Mouse (Mus musculus) embryonic fibroblast, embryonic 13.5 days (primary cell): ENCODE data around the gene 4930590J08Rik. TPM values are rescaled to one million over a fixed set of nuclear protein-coding genes. Genes with fewer than 3 reads are reported as not detected.
A peak's percentile ranks its signal among the peaks of the same experiment; 100 is the strongest.
"Not testable (repeated sequence)": the region's sequence is repeated elsewhere in the genome, so short reads cannot be mapped to it uniquely, and the experiment has no call there.

Experiments
- H3K27ac ChIP-seq: 2 replicates; pipeline ENCODE4 v1.5.1; 2012; ENCODE audit warnings: low read length, control low read depth, inconsistent platforms; ENCODE audit not compliant: insufficient read depth
- H3K4me1 ChIP-seq: 2 replicates; pipeline ENCODE4 v1.6.1; 2011; ENCODE audit warnings: low read length; ENCODE audit not compliant: control insufficient read depth, insufficient read depth
- H3K4me3 ChIP-seq: 2 replicates; pipeline ENCODE4 v1.5.1; 2011; ENCODE audit warnings: mild to moderate bottlenecking, control low read depth, low read length; ENCODE audit not compliant: insufficient read depth
- CTCF ChIP-seq: IDR thresholded peaks from 2 replicates; pipeline ENCODE4 v1.5.1; 2011; ENCODE audit warnings: mild to moderate bottlenecking, control low read depth, low read length, moderate library complexity, borderline replicate concordance; ENCODE audit not compliant: insufficient read depth
- POLR2A ChIP-seq: IDR thresholded peaks from 2 replicates; pipeline ENCODE4 v1.6.1; 2011; ENCODE audit warnings: low read depth, mild to moderate bottlenecking, control low read depth, low read length, moderate library complexity
- polyA plus RNA-seq: library from polyadenylated mRNA; stranded (reverse); fragments of >200 nt; gene quantifications from 2 replicates; pipeline ENCODE4 v1.2.4, GENCODE M21; 2011; ENCODE audit warnings: low read depth; ENCODE audit not compliant: missing spikeins, insufficient read length

4930590J08Rik gene
- polyA plus RNA-seq, 1 experiment = 0.81 TPM

DNA sequence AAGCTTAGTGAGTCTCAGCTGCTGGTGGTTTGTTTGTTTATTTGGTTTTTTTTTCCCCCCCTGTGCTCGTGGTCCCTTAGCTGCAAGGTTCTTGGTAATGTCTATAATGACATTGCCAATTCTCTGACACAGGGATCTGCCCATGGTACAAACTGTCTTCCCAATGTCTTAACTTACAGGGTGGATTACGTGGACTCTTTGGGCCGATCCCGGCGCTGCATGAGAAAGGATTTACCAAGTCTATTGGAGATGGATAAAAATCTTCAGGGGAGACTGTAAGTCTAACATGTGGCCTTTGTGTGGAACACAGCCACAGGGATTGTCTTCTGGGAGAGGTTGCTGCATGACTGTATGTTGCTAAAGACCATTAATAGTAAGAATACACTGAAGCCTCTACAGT lies 12.0 kb upstream of the 4930590J08Rik start:
- Histone ChIP-seq H3K4me3 (no peak overlapping the region), H3K27ac (no peak overlapping the region), H3K4me1 (no peaks in the 10 kb centered on the region)
- TF ChIP-seq CTCF (no peak), POLR2A (no peak)

DNA sequence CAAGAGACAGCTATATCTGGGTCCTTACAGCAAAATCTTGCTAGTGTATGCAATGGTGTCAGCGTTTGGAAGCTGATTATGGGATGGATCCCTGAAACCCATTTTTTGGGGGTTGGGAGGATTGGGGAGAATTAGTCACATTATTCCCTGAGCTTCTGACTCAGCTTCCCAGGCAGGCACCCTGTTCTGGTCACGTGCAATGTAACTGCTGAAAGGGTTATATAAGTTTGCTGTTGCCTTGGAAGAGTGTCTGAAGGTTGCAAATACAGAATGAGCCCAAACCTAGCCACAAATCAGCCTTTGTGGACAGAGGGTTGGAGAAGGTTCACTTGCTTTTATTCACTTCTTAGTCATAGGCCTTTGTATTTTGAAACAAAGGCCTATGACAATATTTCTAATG lies 10.8 kb upstream of the 4930590J08Rik start:
- Histone ChIP-seq H3K4me1 (no peaks in the 10 kb centered on the region), H3K27ac (no peak overlapping the region), H3K4me3 (no peak overlapping the region)
- TF ChIP-seq CTCF = no peak
- no peak for TF ChIP-seq POLR2A

DNA sequence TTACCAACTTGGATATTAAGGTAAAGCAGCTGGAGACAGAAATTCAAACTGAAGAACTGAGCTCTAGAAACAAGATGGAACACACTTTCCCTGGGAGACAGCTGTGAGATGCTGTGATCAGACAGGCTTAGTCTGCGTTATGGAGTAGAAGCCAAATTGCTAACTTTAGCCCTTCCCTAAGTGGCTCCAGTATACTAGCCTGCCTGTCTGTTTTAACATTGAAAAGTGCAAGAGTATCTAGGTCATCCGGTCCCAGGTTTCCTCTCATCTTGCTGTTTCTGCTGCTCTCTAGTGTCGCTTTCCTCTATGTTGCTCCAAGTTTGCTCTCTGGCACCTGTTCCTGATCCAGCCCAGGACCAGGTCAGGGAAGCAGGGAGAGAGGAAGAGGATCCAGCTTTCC lies 5.8 kb upstream of the 4930590J08Rik start:
- Histone ChIP-seq H3K4me1 (no peaks in the 10 kb centered on the region), H3K27ac (no peak overlapping the region), H3K4me3 (no peak overlapping the region)
- TF ChIP-seq CTCF (no peak), POLR2A (no peak)

DNA sequence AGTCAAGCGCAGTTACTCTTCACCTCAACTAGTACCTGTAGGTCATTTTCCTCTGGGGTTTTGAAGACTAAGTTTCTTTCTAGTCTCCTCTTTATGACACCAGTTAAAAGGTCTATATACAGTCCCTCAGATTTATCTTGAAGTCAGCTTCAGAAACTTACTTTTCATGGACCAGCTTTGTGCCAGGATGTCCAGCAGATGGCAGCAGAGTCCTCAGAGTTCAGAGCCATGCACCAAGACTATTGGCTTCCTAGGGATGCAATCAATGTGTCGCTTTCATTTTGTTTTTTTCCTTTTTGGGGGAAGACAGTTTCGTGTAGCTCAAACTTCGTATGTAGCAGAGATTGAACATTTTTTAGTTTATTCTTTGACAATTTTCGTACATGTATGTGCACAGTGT lies 1.1 kb upstream of the 4930590J08Rik start:
- no peak overlapping the region for H3K27ac ChIP-seq
- TF ChIP-seq CTCF (peak; percentile 79; the same call in 1 of the 2 replicates), POLR2A (no peak)
- H3K4me1 ChIP-seq = 0 out of 2 replicates have a peak, but pooled peaks cover 3% of the 10 kb centered on the region
- no peak overlapping the region for H3K4me3 ChIP-seq

DNA sequence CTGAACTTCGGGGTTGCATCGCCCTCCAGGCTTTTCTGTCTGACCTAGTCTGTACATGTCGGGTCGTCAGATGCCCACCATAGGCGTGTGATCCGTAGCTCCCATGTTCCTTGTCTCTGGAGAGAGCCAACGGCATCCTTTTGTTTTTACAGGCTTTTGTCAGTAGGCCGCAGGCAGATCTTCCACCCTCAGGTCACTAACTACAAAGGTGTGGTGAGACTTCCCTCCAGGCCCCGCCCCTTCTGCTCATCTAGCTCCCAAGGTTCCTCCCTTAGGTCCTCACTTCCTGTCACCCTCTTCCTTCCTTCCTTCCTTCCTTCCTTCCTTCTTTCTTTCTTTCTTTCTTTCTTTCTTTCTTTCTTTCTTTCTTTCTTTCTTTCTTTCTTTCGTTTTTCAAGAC lies 11.4 kb downstream of the 4930590J08Rik start:
- no peak for TF ChIP-seq CTCF
- TF ChIP-seq POLR2A = no peak
- Histone ChIP-seq H3K4me1 (no peaks in the 10 kb centered on the region), H3K4me3 (no peak overlapping the region), H3K27ac (no peak overlapping the region)

DNA sequence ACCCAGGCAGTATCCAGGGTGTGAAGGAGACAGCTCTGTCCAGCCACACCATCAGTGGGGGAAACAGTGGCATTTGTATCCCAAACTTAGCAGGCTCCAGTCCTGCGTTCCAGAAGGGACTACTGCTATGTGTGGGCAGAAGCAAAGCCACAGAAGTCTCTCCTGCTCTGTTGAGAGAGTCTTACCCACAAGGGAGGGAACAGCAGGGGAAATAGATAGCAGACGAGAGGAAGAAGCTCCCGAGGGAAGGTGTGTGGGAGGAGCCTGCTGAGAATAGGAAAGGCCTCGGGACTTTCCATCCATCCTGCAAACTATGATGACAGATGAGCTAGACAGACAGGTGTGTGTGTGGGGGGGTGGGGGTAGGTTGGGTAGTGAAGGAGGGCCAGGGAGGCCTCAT lies 14.7 kb downstream of the 4930590J08Rik start:
- Histone ChIP-seq H3K4me1 (no peaks in the 10 kb centered on the region), H3K27ac (no peak overlapping the region)
- TF ChIP-seq POLR2A = no peak
- no peak for TF ChIP-seq CTCF

DNA sequence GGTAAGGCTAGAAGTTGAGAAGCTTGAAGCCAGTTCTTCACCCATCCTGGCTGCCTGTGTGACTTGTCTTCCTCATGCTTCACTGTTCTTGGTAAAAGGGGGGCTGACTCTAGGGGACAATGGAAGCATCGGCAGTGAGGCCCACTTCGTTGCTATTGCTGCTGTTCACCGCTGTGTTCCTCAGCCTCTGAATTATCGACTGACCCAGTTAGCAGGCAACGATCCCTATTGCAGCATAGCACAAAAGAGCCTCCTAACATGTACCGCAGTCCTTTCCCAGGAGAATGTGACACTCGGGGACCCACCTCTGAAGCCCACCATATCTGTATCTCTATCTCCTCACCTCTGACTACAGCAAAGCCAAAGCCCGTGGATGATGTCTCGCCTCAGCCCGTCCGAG lies 15.1 kb downstream of the 4930590J08Rik start:
- Histone ChIP-seq H3K4me1 (no peaks in the 10 kb centered on the region), H3K4me3 (no peak overlapping the region), H3K27ac (no peak overlapping the region)
- TF ChIP-seq POLR2A (no peak), CTCF (no peak)

More for the DNA sequence above, 14.7 kb downstream of the 4930590J08Rik start:
- H3K4me3 ChIP-seq = no peak overlapping the region

DNA sequence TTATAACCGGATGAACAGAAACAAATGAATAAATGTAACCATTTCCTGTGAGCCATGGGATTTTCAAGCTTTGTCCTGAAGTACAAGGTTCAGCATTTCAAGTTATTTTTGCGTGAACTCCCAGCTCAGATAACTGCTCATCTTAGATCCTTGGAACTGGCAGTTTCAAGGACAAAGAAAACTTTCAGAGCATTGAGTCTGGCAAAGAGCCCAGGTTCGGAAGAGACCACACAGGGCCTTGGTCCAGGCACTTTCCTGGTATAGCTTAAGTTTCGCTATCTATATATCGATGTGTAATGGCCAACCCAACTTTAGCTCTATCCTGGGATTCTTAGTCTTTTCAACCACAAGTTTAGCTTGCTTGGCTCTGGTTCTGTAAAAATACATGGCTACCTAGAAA lies 28.6 kb downstream of the 4930590J08Rik start:
- Histone ChIP-seq H3K4me3 (no peak overlapping the region), H3K27ac (no peak overlapping the region), H3K4me1 (no peaks in the 10 kb centered on the region)
- TF ChIP-seq POLR2A = no peak

DNA sequence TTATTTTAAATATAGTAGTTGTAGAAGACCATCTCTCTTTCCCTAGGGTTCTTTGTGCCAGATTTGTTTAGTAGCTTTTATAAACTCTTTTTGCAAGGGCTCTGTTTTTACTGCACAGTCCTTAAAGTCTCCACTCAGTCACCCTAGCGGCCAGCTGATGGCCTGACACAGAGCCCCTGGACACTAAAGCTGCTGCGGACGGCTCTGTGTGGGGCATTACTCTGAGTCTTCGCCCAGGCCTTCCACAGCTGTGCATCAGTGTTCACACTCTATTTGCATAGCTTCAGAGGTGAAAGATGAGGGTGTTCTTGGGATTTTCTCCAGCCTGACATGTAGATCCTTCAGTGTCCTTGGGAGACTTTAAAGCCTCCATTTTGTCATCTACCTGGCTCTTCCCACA lies 35.9 kb downstream of the 4930590J08Rik start:
- H3K27ac ChIP-seq = no peak overlapping the region
- no peaks in the 10 kb centered on the region for H3K4me1 ChIP-seq
- TF ChIP-seq POLR2A (no peak), CTCF (no peak)
- H3K4me3 ChIP-seq = no peak overlapping the region

DNA sequence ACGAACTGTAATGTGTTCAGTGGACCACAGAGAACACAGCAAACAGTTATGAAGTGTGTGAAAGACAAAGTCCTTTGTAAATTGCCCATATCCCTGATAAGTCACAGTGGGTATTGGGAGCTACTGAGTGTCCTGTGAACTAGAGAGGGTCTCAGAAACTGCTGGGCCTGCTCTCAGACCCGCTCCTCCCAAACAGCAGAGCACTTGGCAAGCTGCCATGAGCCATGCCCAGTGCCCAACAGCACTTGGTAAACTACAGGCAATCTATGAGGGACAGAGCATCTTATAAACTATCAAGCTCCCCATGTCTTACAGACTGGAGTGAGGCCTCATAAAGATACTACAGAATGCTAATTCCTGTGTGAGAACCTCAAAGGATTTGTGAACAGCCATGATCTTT lies 45.8 kb downstream of the 4930590J08Rik start:
- TF ChIP-seq CTCF = no peak
- no peak for TF ChIP-seq POLR2A
- Histone ChIP-seq H3K4me1 (no peaks in the 10 kb centered on the region), H3K27ac (no peak overlapping the region), H3K4me3 (no peak overlapping the region)

DNA sequence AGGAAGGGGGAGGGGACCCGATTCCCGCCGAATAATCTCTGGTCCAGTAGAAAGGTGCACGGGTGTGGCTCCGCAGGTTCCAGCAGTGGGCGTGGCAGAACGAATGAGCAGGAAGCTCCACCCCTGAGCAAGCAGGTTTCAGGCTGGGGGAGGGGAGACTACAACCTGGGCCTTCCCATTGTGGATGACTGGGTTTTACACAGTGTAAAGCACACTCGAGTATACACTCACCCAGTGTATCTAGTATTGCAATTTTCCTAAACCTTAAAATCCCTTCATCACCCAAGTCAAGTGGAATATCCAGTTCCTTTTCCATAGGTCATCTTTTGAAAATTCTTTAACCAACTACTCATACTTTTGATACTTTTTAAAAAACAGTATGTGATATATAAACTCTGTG lies 55.4 kb downstream of the 4930590J08Rik start:
- H3K27ac ChIP-seq, H3K4me3 ChIP-seq, H3K4me1 ChIP-seq: not testable (repeated sequence)
